Mouse (Mus musculus) mouse trophoblast stem cell (cell line): ENCODE data around the gene Fam149a.
"Not testable (repeated sequence)": the region's sequence is repeated elsewhere in the genome, so short reads cannot be mapped to it uniquely, and the experiment has no call there.

Source experiments
- in situ Hi-C, 2 experiments: fragments of 300-500 bp; cut with MseI, MboI; formaldehyde crosslinking; loops; 2 replicates in 1 of 2; 3 replicates in 1 of 2; pipeline ENCODE4 v1.15.1; 2025

Fam149a gene

GRCm38 (mm10) chr8:45332685-45333409, 49.2 kb downstream of the Fam149a start, which contains the start of gene Cyp4v3:
Gene Cyp4v3 (minus strand): TSS chr8:45333216.
- in situ Hi-C loops, result no loop called here

- in situ Hi-C loops, result no loop called here
Measured at GRCm38 (mm10) chr8:45330856-45331255, 51.2 kb downstream of the Fam149a start.

GRCm38 (mm10) chr8:45329206-45329980, 52.7 kb downstream of the Fam149a start:
- in situ Hi-C loops, result no loop called here

- in situ Hi-C loops, result not testable (repeated sequence)
Measured at GRCm38 (mm10) chr8:45327076-45327475, 55.0 kb downstream of the Fam149a start.

GRCm38 (mm10) chr8:45324151-45324550, 57.9 kb downstream of the Fam149a start:
- in situ Hi-C loops, result no loop called here

- in situ Hi-C loops, result no loop called here
Measured at GRCm38 (mm10) chr8:45321365-45321764, 60.7 kb downstream of the Fam149a start.

- in situ Hi-C loops, result no loop called here
Measured at GRCm38 (mm10) chr8:45320930-45321329, 61.2 kb downstream of the Fam149a start.

- in situ Hi-C loops, result no loop called here
Measured at GRCm38 (mm10) chr8:45310967-45311366, 71.1 kb downstream of the Fam149a start.

- in situ Hi-C loops, result no loop called here
Measured at GRCm38 (mm10) chr8:45308366-45308765, 73.7 kb downstream of the Fam149a start, which contains the start of gene Gm45753. Gene Gm45753 (minus strand): TSS chr8:45308466.

- in situ Hi-C loops, result no loop called here
Measured at GRCm38 (mm10) chr8:45305479-45305878, 76.6 kb downstream of the Fam149a start.

- in situ Hi-C loops, result no loop called here
Measured at GRCm38 (mm10) chr8:45304354-45304753, 77.7 kb downstream of the Fam149a start.

GRCm38 (mm10) chr8:45302390-45302789, 79.7 kb downstream of the Fam149a start:
- in situ Hi-C loops, result no loop called here

- in situ Hi-C loops, result no loop called here
Measured at GRCm38 (mm10) chr8:45295276-45295675, 86.8 kb downstream of the Fam149a start.

GRCm38 (mm10) chr8:45294687-45295086, 87.4 kb downstream of the Fam149a start, which contains the start of gene Klkb1:
Gene Klkb1 (minus strand): TSS chr8:45294859.
- in situ Hi-C loops, result no loop called here

- in situ Hi-C loops, result no loop called here
Measured at GRCm38 (mm10) chr8:45291790-45292189, 90.3 kb downstream of the Fam149a start.
